Mouse (Mus musculus) ES-CJ7 (cell line): ENCODE measurements around the gene Gsc2.
A peak's percentile ranks its signal among the peaks of the same experiment; 100 is the strongest.

Experiments
- DNase-seq: peaks from one replicate; pipeline ENCODE4 v3.0.0; 2011; ENCODE audit warnings: low read depth, low spot score

Gsc2 gene

DNA sequence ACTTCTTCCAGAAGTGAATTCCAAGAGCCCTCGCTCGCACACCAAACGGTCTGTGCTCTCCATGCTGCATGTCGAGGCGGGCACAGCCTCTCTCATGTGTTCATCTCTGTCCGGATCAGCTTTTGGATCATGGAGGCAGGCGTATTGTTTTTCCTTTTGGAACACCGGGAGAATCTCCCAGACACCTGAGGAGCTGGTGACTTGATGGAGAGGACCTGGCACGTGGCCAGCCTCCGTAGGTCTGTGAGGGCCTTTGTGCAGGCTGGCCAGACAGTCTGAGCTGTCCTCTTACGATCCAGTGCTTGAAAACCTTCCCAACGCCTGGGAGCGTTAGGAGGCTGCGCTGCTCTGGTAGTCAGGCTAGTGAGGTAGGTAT, 7.3 kb upstream of the Gsc2 start:
- no peak for DNase-seq

GRCm38 (mm10) chr16:17921325-17922162, 6.7 kb upstream of the Gsc2 start:
- DNase-seq: peak; percentile 98

DNA sequence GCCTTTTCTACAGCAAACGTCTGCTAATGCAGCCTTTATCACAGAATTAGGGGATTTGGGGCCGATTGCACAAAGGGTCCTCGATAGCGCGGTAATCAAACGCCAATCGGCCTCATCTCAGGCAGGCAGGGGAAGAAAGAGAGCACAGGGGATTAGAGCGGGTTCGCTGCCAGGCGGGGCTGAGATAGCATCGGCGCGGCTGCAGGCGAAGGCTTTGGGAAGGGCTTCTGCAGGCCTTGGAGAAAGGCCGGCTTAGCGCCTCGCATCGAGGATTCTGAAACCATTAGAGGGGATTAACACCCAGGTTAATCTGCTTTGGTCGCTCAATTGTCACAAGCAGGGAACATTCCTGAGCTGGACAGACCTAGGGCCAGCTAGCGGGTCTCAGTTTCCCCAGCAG, 5.7 kb upstream of the Gsc2 start:
- no peak for DNase-seq

- peak; percentile 95 for DNase-seq
These were observed 3.7 kb downstream of the Gsc2 start, which contains the start of gene Ess2 for GRCm38 (mm10) chr16:17911052-17911595. Gene Ess2, minus strand, starts transcription at chr16:17911348.

- DNase-seq: no peak
These were observed 16.4 kb downstream of the Gsc2 start, which contains the start of the genes Dgcr2 and Tssk2 for GRCm38 (mm10) chr16:17898462-17898861. Gene Dgcr2, minus strand, starts transcription at chr16:17898562. Gene Tssk2, plus strand, starts transcription at chr16:17898637.

DNA sequence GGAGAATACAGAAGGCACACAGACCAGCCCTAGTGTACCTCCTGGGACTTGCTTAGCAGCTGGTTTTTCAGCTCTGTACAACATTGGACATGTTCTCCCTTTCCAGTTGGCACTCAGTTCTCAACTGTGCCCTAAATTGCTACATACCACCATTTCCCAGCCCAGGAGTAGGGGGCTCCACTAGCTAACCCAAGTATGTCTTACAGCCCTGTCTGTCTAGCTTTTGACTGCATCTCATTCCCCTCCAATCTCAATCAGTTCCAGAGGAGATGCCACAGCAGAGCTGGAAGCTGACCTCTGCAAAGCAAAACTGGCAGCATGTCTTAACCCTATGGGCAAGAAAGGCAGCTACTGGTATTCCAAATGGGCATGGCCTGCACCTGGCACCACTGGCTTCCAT, 18.8 kb downstream of the Gsc2 start:
- DNase-seq: no peak

- no peak for DNase-seq
These were observed 20.9 kb downstream of the Gsc2 start, which contains the start of gene Tssk1 for GRCm38 (mm10) chr16:17893923-17894322. Gene Tssk1, plus strand, starts transcription at chr16:17894223.

DNA sequence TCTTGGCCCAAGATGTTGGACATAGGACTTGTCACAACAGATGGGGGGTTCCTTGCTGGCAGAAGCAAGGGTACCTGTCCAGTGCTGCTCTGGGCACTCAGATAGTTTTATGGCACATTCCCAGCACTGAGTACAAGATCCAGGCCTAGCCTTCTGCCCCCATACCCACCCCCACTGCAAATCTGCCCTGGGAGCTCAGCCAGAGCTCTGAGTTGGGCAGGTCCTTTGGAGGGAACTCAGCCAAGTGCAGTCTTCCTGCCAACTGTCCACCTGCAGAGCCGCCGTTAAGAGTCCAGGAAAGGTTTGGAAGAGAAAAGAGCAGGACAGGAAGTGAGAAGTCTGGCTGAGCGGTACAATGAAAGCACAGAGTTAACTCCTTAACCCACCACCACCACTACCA, 22.3 kb downstream of the Gsc2 start:
- DNase-seq: no peak

- peak; percentile 97 for DNase-seq
These were observed 23.3 kb downstream of the Gsc2 start, which contains the start of gene Gm20518 for GRCm38 (mm10) chr16:17891567-17891959. Gene Gm20518, minus strand, starts transcription at chr16:17891671.

GRCm38 (mm10) chr16:17890917-17891566, 23.8 kb downstream of the Gsc2 start:
- peak; percentile 31 for DNase-seq

- no peak for DNase-seq
These were observed 24.5 kb downstream of the Gsc2 start for GRCm38 (mm10) chr16:17890342-17890727.

GRCm38 (mm10) chr16:17889689-17890341, 25.0 kb downstream of the Gsc2 start:
- no peak for DNase-seq

- DNase-seq: peak; percentile 62
These were observed 30.7 kb downstream of the Gsc2 start for GRCm38 (mm10) chr16:17884116-17884515.

GRCm38 (mm10) chr16:17882196-17882595, 32.7 kb downstream of the Gsc2 start:
- DNase-seq: no peak

GRCm38 (mm10) chr16:17879571-17879970, 35.3 kb downstream of the Gsc2 start:
- DNase-seq: no peak

- no peak for DNase-seq
These were observed 38.8 kb downstream of the Gsc2 start for GRCm38 (mm10) chr16:17876096-17876495.

GRCm38 (mm10) chr16:17875174-17875573, 39.7 kb downstream of the Gsc2 start:
- DNase-seq: no peak

DNA sequence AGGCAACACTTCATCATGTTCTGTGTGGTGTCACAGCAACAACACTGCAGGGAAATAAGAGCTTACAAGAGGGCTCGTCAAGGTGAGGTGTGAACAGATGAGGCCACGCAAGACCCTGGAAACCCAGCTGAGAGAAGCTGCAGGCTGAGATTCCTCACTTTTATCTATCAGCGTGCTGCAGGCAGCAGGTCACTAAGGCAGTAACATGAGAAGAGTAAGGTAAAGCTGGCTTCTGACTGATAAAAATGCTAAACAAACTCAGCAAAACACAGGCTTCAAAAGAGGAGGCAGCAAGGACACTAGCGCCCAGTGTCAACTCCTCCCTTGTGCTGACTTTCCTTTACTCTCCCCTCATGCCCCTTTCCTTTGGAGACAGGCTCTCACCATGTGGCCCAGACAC, 41.9 kb downstream of the Gsc2 start:
- no peak for DNase-seq

DNA sequence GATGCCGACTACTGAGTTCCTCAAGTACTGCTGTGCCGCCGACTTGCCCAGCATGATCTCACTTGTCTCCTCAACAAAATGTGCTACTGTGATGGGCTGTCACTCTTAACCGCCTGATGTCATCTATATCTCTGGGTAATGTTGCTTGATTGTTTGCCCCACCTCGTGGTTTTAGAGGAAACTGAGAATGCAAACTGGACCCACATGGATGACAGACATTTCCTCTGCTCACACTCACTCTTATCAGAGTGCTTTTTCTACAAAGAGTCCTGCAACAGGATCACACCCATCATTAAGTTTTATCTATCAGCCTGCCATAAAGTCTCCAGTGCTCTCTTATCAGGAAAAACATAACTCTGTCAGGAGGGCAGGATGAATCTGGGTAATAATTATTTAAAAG, 43.6 kb downstream of the Gsc2 start:
- no peak for DNase-seq

GRCm38 (mm10) chr16:17865770-17866169, 49.1 kb downstream of the Gsc2 start:
- peak; percentile 75 for DNase-seq

- no peak for DNase-seq
These were observed 49.6 kb downstream of the Gsc2 start for GRCm38 (mm10) chr16:17865293-17865692.
